Mouse (Mus musculus): ENCODE measurements around the gene Lzts3.

DNA sequence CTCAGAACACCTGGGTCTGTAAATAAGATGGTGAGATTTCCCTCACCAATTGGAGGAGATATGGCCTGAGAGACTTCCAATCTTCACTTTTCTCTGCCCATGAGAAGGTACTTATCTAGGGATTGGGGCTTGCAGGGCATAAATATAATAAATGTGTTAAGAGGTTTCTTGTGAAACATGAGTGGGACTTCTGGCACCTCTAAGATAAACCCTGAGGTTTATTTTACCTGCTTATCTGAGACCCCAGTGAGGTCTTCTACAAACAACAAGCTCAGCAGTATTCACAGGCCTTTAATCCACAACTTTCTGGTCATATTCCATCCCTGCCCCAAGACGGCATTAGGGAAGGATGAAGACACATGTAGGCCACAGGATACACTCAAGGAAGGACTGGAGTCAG is 11.2 kb upstream of the Lzts3 start:
- TF ChIP-seq POLR2A (IDR thresholded peaks at IDR 0.05; ENCODE audit: extremely low read depth, insufficient read depth, low read length): no peak
- no peak for TF ChIP-seq CTCF (IDR thresholded peaks at IDR 0.05; ENCODE audit: low read depth, low read length)

All from liver, adult 2 months (tissue).